Mouse (Mus musculus): ENCODE data around the gene Ltb4r1.

DNA sequence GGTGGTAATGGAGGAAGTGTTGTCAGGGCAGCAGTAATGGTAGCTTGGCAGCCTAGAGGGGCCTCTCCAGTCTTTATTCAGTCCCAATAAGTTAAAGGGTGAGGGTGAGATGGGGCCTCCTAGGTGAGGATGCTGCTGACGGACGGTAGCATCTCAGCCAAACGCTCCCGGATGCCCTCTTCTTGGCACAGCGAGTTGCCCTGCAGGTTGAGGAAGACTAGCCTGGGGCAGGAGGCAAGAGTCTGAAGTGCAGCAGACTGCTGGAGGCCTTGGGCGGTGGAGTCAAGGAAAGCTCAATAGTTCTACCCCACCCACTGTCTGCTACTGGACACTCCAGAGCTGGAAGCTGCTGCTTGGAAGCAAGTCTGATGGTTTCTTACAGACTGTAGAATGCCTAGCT is 49.5 kb upstream of the Ltb4r1 start:
- TF ChIP-seq ZNF384 (IDR thresholded peaks at IDR 0.05; ENCODE audit: low read depth, low read length), result no peak
- no peak for TF ChIP-seq CTCF (IDR thresholded peaks at IDR 0.05 in 2 of 3, conservative IDR thresholded peaks at IDR 0.05 in 1 of 3; ENCODE audit: control insufficient read depth in 1 of 3, insufficient read depth in 1 of 3, low read depth in 2 of 3, low read length in 3 of 3, poor library complexity in 1 of 3, severe bottlenecking in 1 of 3)
- no peak for TF ChIP-seq ETS1 (IDR thresholded peaks at IDR 0.05; ENCODE audit: low read depth, low read length)
- TF ChIP-seq POLR2AphosphoS5 (IDR thresholded peaks at IDR 0.05; ENCODE audit: borderline replicate concordance, low read depth, low read length), result no peak
- TF ChIP-seq ZKSCAN1 (IDR thresholded peaks at IDR 0.05; ENCODE audit: low read depth, low read length), result no peak
- no peak for TF ChIP-seq MAFK (IDR thresholded peaks at IDR 0.05; ENCODE audit: borderline replicate concordance, low read depth, low read length)
- no peak for TF ChIP-seq HCFC1 (IDR thresholded peaks at IDR 0.05; ENCODE audit: low read depth, low read length)
- TF ChIP-seq POLR2A (IDR thresholded peaks at IDR 0.05; ENCODE audit: control insufficient read depth in 1 of 2, insufficient read depth in 1 of 2, low read depth in 1 of 2, low read length in 2 of 2, poor library complexity in 1 of 2), result no peak

Data from MEL (cell line).